Mouse (Mus musculus) erythroblast, embryonic 14.5 days (primary cell): ENCODE results near the gene Tnk2. TPM values are rescaled to one million over a fixed set of nuclear protein-coding genes. Genes with fewer than 3 reads are reported as not detected.

Source experiments
- H3K27me3 ChIP-seq: 2 replicates; pipeline ENCODE4 v1.6.1; 2012; ENCODE audit warnings: inconsistent platforms; ENCODE audit not compliant: control insufficient read depth
- H3K36me3 ChIP-seq: 2 replicates; pipeline ENCODE4 v1.6.1; 2012; ENCODE audit warnings: mild to moderate bottlenecking, inconsistent platforms; ENCODE audit not compliant: control insufficient read depth
- H3K4me1 ChIP-seq: 2 replicates; pipeline ENCODE4 v1.6.1; 2012; ENCODE audit warnings: inconsistent platforms; ENCODE audit not compliant: control insufficient read depth
- H3K4me3 ChIP-seq: replicated peaks from 2 replicates; pipeline ENCODE3; 2012; ENCODE audit warnings: moderate library complexity, mild to moderate bottlenecking, inconsistent platforms
- H3K9me3 ChIP-seq: 2 replicates; pipeline ENCODE4 v1.6.1; 2012; ENCODE audit warnings: low read length, inconsistent platforms, mixed read lengths; ENCODE audit not compliant: control insufficient read depth
- GATA1 ChIP-seq: IDR thresholded peaks from 2 replicates; pipeline ENCODE4 v1.6.1; 2012; ENCODE audit warnings: low read length, inconsistent platforms, mixed read lengths
- TAL1 ChIP-seq: IDR thresholded peaks from 3 replicates; pipeline ENCODE4 v1.6.1; 2012; ENCODE audit warnings: low read length, inconsistent platforms, mixed read lengths
- polyA plus RNA-seq: library from polyadenylated mRNA; stranded (reverse); fragments of >175 nt; gene quantifications from 2 replicates; pipeline ENCODE4 v1.2.3, GENCODE M21; 2012

Tnk2 gene
- polyA plus RNA-seq, 1 experiment: 61.6 TPM

DNA sequence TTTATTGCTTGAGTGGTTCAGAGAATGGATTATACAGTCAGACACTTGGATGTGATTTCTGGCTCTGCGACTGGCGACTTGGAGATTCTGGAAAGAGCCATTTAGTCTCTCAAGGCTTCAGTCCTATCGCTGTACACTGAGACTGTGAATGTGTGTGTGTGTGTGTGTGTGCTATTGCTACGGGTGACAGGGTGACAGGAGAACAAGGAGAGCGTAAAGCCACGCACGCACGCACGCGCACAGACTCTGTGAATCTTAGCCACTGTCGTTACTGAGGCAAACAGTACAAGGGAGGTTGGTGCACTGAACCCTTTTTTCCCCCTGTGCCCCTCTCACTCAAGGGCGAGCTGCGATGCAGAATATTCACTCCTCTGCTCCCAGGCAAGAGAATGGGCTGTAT, 1.4 kb upstream of the Tnk2 start:
- peaks cover 16% of the 10 kb centered on the region for H3K27me3 ChIP-seq
- no peaks in the 10 kb centered on the region for H3K9me3 ChIP-seq
- peaks cover 9% of the 10 kb centered on the region for H3K36me3 ChIP-seq
- TF ChIP-seq TAL1 (no peak), GATA1 (no peak)
- peaks cover 57% of the 10 kb centered on the region for H3K4me1 ChIP-seq
- H3K4me3 ChIP-seq: no peak overlapping the region

DNA sequence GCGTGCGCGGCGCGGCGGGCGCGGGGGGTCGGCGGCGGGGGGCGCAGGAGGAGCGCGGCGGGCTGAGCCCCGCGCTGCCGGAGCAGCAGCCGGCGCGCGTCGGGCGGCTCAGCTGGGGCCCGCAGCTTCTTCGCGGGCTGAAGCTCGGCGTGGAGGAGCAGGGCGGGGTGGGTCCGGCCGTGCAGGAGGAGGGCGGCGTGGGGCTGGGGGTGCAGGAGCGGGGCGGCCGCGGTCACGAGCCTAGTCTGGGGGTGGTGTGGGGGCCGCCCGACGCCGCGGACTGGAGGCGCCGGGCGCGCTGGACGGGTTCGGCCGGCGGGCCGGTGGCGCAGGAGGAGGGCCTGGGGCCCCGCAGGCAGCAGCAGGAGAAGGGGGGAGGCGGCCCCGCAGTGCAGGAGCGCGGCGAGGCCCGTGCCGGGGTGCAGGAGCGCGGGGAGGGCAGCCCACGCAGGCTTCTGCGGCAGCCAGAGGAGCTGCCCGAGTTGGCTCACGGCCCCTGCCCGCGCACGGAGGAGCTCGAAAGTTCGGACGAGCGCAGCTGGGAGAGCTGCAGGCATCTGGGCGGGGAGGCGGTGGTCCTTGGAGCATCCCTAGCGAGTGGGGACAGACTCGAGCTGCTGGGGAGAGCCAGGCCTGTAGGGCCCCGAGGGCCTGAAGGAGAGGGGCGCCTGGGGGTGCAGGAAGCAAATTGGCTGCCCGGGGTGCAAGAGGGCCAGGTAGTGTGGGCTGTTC, 561 bp downstream of the Tnk2 start:
- Histone ChIP-seq H3K27me3 (peaks cover 11% of the 10 kb centered on the region), H3K4me1 (peaks cover 49% of the 10 kb centered on the region), H3K4me3 (peak overlapping the region; percentile 92), H3K9me3 (no peaks in the 10 kb centered on the region), H3K36me3 (peaks cover 21% of the 10 kb centered on the region)
- TF ChIP-seq GATA1: no peak
- TF ChIP-seq TAL1: no peak

DNA sequence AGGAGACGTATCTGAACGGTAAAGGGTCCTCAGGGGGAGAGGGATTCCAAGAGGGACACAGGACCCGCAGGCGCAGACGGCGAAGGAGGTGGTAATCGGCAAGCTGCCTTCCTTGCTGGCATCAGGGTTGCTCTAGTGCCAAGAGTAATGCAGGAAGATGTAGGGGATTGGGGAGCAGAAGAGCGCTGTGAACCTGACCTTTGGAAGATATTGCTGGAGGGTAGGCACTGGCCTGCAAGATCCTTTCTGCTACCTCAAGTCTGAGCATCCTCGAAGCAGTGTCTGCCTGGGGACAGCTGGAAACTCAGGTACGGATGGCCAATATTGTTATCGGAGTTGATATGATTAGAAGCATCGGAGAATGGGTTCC, 1.1 kb downstream of the Tnk2 start:
- no peaks in the 10 kb centered on the region for H3K9me3 ChIP-seq
- peaks cover 49% of the 10 kb centered on the region for H3K4me1 ChIP-seq
- no peak for TF ChIP-seq TAL1
- no peak for TF ChIP-seq GATA1
- H3K36me3 ChIP-seq: peaks cover 23% of the 10 kb centered on the region
- peaks cover 11% of the 10 kb centered on the region for H3K27me3 ChIP-seq
- peak overlapping the region; percentile 92 for H3K4me3 ChIP-seq

- H3K9me3 ChIP-seq: no peaks in the 10 kb centered on the region
- H3K36me3 ChIP-seq: peaks cover 23% of the 10 kb centered on the region
- H3K27me3 ChIP-seq: peaks cover 11% of the 10 kb centered on the region
- H3K4me3 ChIP-seq: peak overlapping the region; percentile 92
- TF ChIP-seq TAL1: no peak
- peak; percentile 77 for TF ChIP-seq GATA1
- peaks cover 49% of the 10 kb centered on the region for H3K4me1 ChIP-seq
Measured at GRCm38 (mm10) chr16:32645361-32645914, 1.8 kb downstream of the Tnk2 start.

GRCm38 (mm10) chr16:32646014-32646413, 2.3 kb downstream of the Tnk2 start:
- TF ChIP-seq GATA1 (no peak), TAL1 (no peak)
- Histone ChIP-seq H3K9me3 (no peaks in the 10 kb centered on the region), H3K27me3 (peaks cover 11% of the 10 kb centered on the region), H3K4me3 (peak overlapping the region; percentile 92), H3K4me1 (peaks cover 53% of the 10 kb centered on the region), H3K36me3 (peaks cover 27% of the 10 kb centered on the region)

- no peaks in the 10 kb centered on the region for H3K27me3 ChIP-seq
- H3K9me3 ChIP-seq: no peaks in the 10 kb centered on the region
- peaks cover 45% of the 10 kb centered on the region for H3K4me1 ChIP-seq
- TF ChIP-seq TAL1 (no peak), GATA1 (no peak)
- H3K36me3 ChIP-seq: peaks cover 41% of the 10 kb centered on the region
- H3K4me3 ChIP-seq: no peak overlapping the region
Measured at GRCm38 (mm10) chr16:32647712-32648111, 4.0 kb downstream of the Tnk2 start.

DNA sequence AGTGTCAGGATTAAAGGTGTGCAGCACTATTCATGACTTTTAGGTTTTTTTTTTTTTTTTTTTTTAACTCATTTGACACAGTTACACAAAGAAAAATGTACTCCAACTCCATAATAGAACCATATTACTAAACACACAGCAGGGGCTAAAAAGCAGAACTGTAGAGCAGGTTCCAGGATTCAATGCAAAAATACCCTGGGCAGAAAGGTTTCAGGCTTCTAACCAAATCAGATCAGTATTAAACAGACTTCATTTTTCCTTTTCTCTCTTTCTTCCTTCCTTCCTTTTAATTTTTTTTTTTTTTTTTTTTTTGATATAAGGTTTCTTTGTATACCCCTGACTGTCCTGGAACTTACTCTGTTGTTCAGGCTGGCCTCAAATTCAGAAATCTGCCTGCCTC, 6.8 kb downstream of the Tnk2 start:
- Histone ChIP-seq H3K36me3 (peaks cover 56% of the 10 kb centered on the region), H3K9me3 (no peaks in the 10 kb centered on the region), H3K4me3 (no peak overlapping the region), H3K27me3 (no peaks in the 10 kb centered on the region), H3K4me1 (peaks cover 39% of the 10 kb centered on the region)
- TF ChIP-seq TAL1 (no peak), GATA1 (no peak)

DNA sequence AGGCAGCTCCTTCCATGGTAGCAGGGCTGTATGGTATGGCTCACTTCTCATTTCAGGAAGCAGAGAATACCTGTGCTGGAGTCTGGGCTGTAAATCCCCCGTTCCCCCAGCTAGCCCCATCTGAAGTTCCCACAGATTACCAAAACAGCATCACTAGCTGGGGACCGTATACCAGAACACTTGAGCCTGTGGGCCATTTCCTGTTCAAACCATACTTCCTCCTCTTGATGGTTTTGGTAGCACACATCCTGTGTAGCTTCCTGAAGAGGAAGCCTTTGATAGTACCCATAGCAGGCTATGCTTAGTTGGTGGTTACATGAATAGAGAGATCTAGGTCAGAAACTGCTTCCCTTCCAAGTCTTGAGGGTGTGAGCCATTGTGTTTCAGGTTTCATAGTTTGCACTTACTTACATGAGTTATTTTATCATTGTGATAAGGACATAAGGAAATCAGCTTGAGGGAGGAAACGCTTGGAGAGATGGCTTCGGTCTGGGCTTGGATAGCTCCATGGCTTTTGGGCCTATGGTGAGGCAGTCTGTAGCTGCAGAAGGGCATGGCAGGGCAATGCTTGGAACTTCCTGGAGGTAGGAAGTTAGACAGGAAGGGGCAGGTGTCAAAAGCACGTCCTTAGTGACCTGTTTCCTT, 7.4 kb downstream of the Tnk2 start:
- peaks cover 35% of the 10 kb centered on the region for H3K4me1 ChIP-seq
- H3K9me3 ChIP-seq: no peaks in the 10 kb centered on the region
- no peak for TF ChIP-seq GATA1
- no peak for TF ChIP-seq TAL1
- H3K27me3 ChIP-seq: no peaks in the 10 kb centered on the region
- peaks cover 56% of the 10 kb centered on the region for H3K36me3 ChIP-seq
- H3K4me3 ChIP-seq: no peak overlapping the region

- Histone ChIP-seq H3K4me3 (no peak overlapping the region), H3K9me3 (no peaks in the 10 kb centered on the region), H3K36me3 (peaks cover 55% of the 10 kb centered on the region), H3K27me3 (no peaks in the 10 kb centered on the region), H3K4me1 (peaks cover 52% of the 10 kb centered on the region)
- TF ChIP-seq GATA1 (no peak), TAL1 (no peak)
Measured at GRCm38 (mm10) chr16:32654071-32654733, 10.5 kb downstream of the Tnk2 start.
